ENCODE assay signal across 16 mouse cellular contexts in the genomic region with DNA sequence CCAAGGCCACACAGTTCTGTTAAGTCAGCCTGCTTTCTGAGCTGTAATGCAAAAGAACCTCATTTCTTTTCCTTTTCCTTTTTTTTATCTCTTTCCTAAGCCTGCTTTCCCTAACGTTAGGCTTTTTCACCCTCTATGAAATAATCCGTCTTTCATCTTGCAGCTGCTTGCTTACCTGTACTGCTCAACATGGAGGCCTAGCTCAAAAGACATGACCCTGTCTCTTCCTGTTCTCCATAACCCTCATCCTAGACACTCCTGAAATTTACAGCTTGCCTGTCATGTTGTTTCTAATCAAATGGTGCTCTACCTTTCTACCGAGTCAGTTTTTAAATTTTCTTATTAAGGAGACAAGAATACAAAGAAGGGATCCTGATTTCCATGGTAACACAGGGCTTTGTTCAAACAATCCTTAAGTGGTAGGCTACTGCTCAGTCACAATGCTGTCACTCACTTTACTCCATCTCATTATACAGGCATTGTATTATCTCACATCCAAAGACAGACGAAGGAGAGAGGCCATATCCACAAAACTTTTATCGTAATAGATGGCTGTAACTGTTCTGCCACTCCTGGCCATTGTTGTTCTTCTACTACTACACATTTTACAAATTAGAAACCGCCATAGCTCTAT.
"Had no signal": no experiment of that assay in that cellular context is flagged by ENCODE, and none has a peak within 500 bp of the region (broad histone marks: within the 10 kb centered on the region; RNA-seq: fewer than 3 reads in every experiment).

No protein-coding gene starts in this region.

- H3K27ac ChIP-seq: kidney, postnatal 0 days; layer of hippocampus, adult 2 months; limb, embryonic 10.5 days; liver, embryonic 15.5 days; midbrain, embryonic 12.5 days; stomach, embryonic 15.5 days had no signal

- H3K27me3 ChIP-seq: liver, embryonic 15.5 days; midbrain, embryonic 12.5 days; stomach, embryonic 15.5 days had no signal

- H3K4me1 ChIP-seq: limb, embryonic 10.5 days; liver, embryonic 15.5 days; stomach, embryonic 15.5 days had no signal

- H3K9me3 ChIP-seq: limb, embryonic 10.5 days; liver, embryonic 15.5 days; midbrain, embryonic 12.5 days; stomach, embryonic 15.5 days had no signal

- H3K36me3 ChIP-seq: limb, embryonic 10.5 days; liver, embryonic 15.5 days; midbrain, embryonic 12.5 days; stomach, embryonic 15.5 days had no signal

- H3K4me3 ChIP-seq: layer of hippocampus, adult 2 months; limb, embryonic 10.5 days; liver, embryonic 15.5 days; midbrain, embryonic 12.5 days; stomach, embryonic 15.5 days had no signal

- DNase-seq: kidney, adult 11 months; kidney, adult 9 months; kidney, postnatal 4 days; lung, embryonic 14.5 days; lung, postnatal 10 days; lung, postnatal 4 days; right cerebral cortex, postnatal 14 days; thymus, adult 2 months; thymus, postnatal 25 days had no signal

- H3K9ac ChIP-seq: liver, embryonic 15.5 days; lung, embryonic 14.5 days; midbrain, embryonic 12.5 days; stomach, embryonic 15.5 days had no signal

- H3K4me2 ChIP-seq: liver, embryonic 11.5 days; liver, embryonic 15.5 days; lung, embryonic 14.5 days; midbrain, embryonic 12.5 days; stomach, embryonic 15.5 days had no signal
